Mouse (Mus musculus): Measurements from ENCODE around the gene Fbxo33. TPM values are rescaled to one million over a fixed set of nuclear protein-coding genes. Genes with fewer than 3 reads are reported as not detected.

Fbxo33 gene
- total and polyA plus RNA-seq, 3 experiments, result 20.8 to 35.3 TPM; not detected in 1

GRCm38 (mm10) chr12:59207814-59208213 is 11.7 kb downstream of the Fbxo33 start:
- Histone ChIP-seq H3K9ac (ENCODE audit: control insufficient read depth, low read depth, low read length, poor library complexity, severe bottlenecking) (no peak overlapping the region), H3K4me3 (ENCODE audit: control insufficient read depth in 1 of 2, insufficient read depth in 1 of 2, low read depth in 2 of 2, low read length in 2 of 2) (no peak overlapping the region), H3K4me1 (ENCODE audit: control insufficient read depth in 1 of 2, insufficient read depth in 2 of 2, low read length in 2 of 2) (peaks cover 11 to 15% of the 10 kb centered on the region in 2 experiments), H3K27me3 (ENCODE audit: control insufficient read depth in 1 of 2, insufficient read depth in 2 of 2, low read length in 2 of 2) (no peaks in the 10 kb centered on the region), H3K9me3 (replicated peaks; ENCODE audit: insufficient read depth, low read length) (no peaks in the 10 kb centered on the region), H3K36me3 (ENCODE audit: control insufficient read depth in 1 of 2, insufficient read depth in 2 of 2, low read length in 2 of 2) (peaks cover 9 to 19% of the 10 kb centered on the region in 2 experiments), H3K79me2 (ENCODE audit: control insufficient read depth, insufficient read depth, low read length, poor library complexity) (peaks cover 1% of the 10 kb centered on the region; the same call in 1 of the 2 replicates), H3K27ac (ENCODE audit: control insufficient read depth, low read depth, low read length) (no peak overlapping the region)
- DNase-seq (ENCODE audit: low read depth, low spot score), result no peak
- TF ChIP-seq POLR2AphosphoS2 (IDR thresholded peaks at IDR 0.05; ENCODE audit: low read length) (no peak), MAZ (IDR thresholded peaks at IDR 0.05; ENCODE audit: low read depth, low read length) (no peak), EP300 (IDR thresholded peaks at IDR 0.05; ENCODE audit: low read depth in 1 of 2, low read length in 2 of 2) (no peak), ZNF384 (IDR thresholded peaks at IDR 0.05; ENCODE audit: low read depth, low read length) (no peak)

DNA sequence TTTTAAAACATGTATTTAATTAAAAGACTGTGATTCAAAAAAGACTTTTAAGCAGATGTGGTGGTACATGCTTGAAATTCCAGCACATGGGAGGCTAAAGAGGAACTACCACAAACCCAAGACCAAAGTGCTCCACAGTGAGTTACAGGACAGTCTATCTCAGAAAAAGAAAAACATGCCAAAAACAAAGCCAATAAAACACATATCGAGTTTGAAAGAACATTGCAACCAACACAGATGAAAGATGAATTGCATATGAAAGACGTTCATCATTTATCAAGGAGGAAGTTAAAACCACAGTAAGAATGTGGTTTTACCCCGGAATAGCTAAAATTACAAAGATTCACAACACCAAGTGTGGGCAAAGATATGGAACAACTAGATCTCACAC is 12.5 kb downstream of the Fbxo33 start:
- Histone ChIP-seq H3K9me3 (replicated peaks; ENCODE audit: insufficient read depth, low read length) (no peaks in the 10 kb centered on the region), H3K36me3 (ENCODE audit: control insufficient read depth in 1 of 2, insufficient read depth in 2 of 2, low read length in 2 of 2) (peaks cover 10 to 19% of the 10 kb centered on the region in 2 experiments), H3K4me3 (ENCODE audit: control insufficient read depth in 1 of 2, insufficient read depth in 1 of 2, low read depth in 2 of 2, low read length in 2 of 2) (no peak overlapping the region), H3K27ac (ENCODE audit: control insufficient read depth, low read depth, low read length) (peak overlapping the region; percentile 13), H3K79me2 (ENCODE audit: control insufficient read depth, insufficient read depth, low read length, poor library complexity) (0 out of 2 replicates have a peak, but pooled peaks cover 1% of the 10 kb centered on the region), H3K4me1 (ENCODE audit: control insufficient read depth in 1 of 2, insufficient read depth in 2 of 2, low read length in 2 of 2) (peaks cover 11 to 15% of the 10 kb centered on the region in 2 experiments), H3K9ac (ENCODE audit: control insufficient read depth, low read depth, low read length, poor library complexity, severe bottlenecking) (no peak overlapping the region), H3K27me3 (ENCODE audit: control insufficient read depth in 1 of 2, insufficient read depth in 2 of 2, low read length in 2 of 2) (no peaks in the 10 kb centered on the region)
- DNase-seq (ENCODE audit: low read depth, low spot score), result peak; percentile 82
- TF ChIP-seq MEF2A (IDR thresholded peaks at IDR 0.05; ENCODE audit: extremely low read depth, insufficient replicate concordance, low read depth, low read length, poor library complexity, severe bottlenecking) (peak; percentile 94), ZNF384 (IDR thresholded peaks at IDR 0.05; ENCODE audit: low read depth, low read length) (0 out of 2 replicates have a peak, but pooled peaks have one; percentile 52), ZMIZ1 (IDR thresholded peaks at IDR 0.05; ENCODE audit: low read depth, low read length) (no peak), CHD2 (IDR thresholded peaks at IDR 0.05; ENCODE audit: low read length) (no peak), RAD21 (IDR thresholded peaks at IDR 0.05; ENCODE audit: low read depth, low read length) (no peak), TAL1 (IDR thresholded peaks at IDR 0.05; ENCODE audit: low read length) (peak; percentile 68), GATA1 (IDR thresholded peaks at IDR 0.05; ENCODE audit: low read depth, low read length) (peak; percentile 88), SIN3A (IDR thresholded peaks at IDR 0.05; ENCODE audit: low read length) (peak; percentile 90), ETS1 (IDR thresholded peaks at IDR 0.05; ENCODE audit: low read depth, low read length) (peak; percentile 93), USF2 (IDR thresholded peaks at IDR 0.05; ENCODE audit: borderline replicate concordance in 1 of 2, insufficient read depth in 1 of 2, low read depth in 1 of 2, low read length in 2 of 2) (no peak), RCOR1 (IDR thresholded peaks at IDR 0.05; ENCODE audit: low read depth, low read length) (peak; percentile 100), ZKSCAN1 (IDR thresholded peaks at IDR 0.05; ENCODE audit: low read depth, low read length) (peak; percentile 58; the same call in 1 of the 2 replicates), MXI1 (IDR thresholded peaks at IDR 0.05; ENCODE audit: low read depth, low read length) (peak; percentile 64; the same call in 1 of the 2 replicates), MYC (IDR thresholded peaks at IDR 0.05; ENCODE audit: low read depth, low read length) (peak; percentile 81; the same call in 1 of the 2 replicates), EP300 (IDR thresholded peaks at IDR 0.05; ENCODE audit: low read depth in 1 of 2, low read length in 2 of 2) (peak; percentile 91 to 94), E2F4 (IDR thresholded peaks at IDR 0.05; ENCODE audit: borderline replicate concordance, low read depth, low read length) (no peak), MAX (IDR thresholded peaks at IDR 0.05; ENCODE audit: low read length) (peak; percentile 46; the same call in 1 of the 2 replicates), BHLHE40 (IDR thresholded peaks at IDR 0.05; ENCODE audit: borderline replicate concordance, low read depth, low read length) (peak; percentile 67; the same call in 1 of the 2 replicates), HCFC1 (IDR thresholded peaks at IDR 0.05; ENCODE audit: low read depth, low read length) (peak; percentile 59; the same call in 1 of the 2 replicates), TCF12 (IDR thresholded peaks at IDR 0.05; ENCODE audit: low read depth, low read length) (peak; percentile 87), MAFK (IDR thresholded peaks at IDR 0.05; ENCODE audit: borderline replicate concordance, low read depth, low read length) (peak; percentile 89), KAT2A (conservative IDR thresholded peaks at IDR 0.05; ENCODE audit: low read depth, low read length) (0 out of 2 replicates have a peak, but pooled peaks have one; percentile 21)
